Mouse (Mus musculus) lung, postnatal 0 days (tissue): ENCODE results near the gene Jak3.

ENCODE experiments used
- CTCF ChIP-seq: IDR thresholded peaks from 2 replicates; pipeline ENCODE4 v1.5.1; 2016; ENCODE audit warnings: antibody characterized with exemption, mild to moderate bottlenecking
- EP300 ChIP-seq: IDR thresholded peaks from 2 replicates; pipeline ENCODE4 v1.6.1; 2016; ENCODE audit warnings: antibody characterized with exemption, mild to moderate bottlenecking, control low read depth

- TF ChIP-seq CTCF (no peak), EP300 (no peak)
Observed at GRCm38 (mm10) chr8:71715531-71715930, 39.4 kb downstream of the Jak3 start.
